Mouse (Mus musculus): Measurements from ENCODE around the gene Tmem214.
A peak's percentile ranks its signal among the peaks of the same experiment; 100 is the strongest.
"Not testable (repeated sequence)": the region's sequence is repeated elsewhere in the genome, so short reads cannot be mapped to it uniquely, and the experiment has no call there.

Tmem214 gene

GRCm38 (mm10) chr5:30878616-30879015, 10.8 kb downstream of the Tmem214 start:
- no peak for DNase-seq

DNA sequence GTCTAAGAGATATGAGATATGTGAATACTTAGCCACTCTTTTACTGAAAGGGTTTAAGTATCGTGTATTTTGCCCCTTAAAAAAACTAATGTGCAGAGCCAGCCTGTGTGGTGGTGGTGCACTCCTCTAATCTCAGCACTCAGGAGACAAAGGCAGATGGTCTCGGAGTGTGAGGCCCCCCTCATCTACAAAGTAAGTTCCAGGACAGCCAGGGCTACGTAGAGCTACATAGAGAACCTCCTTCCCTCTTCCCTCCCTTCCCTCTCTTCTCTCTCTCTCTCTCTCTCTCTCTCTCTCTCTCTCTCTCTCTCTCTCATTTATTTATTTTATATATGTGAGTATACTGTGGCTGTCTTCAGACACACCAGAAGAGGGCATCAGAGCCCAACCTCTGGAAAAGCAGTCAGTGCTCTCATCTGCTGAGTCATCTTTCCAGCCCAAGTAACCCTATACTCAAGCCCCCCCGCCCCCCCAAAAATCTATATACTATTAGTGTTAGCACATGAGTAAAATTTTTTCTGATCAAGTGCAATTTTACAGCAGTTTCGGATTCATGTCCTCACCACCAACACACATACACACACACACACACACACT, 11.6 kb downstream of the Tmem214 start:
- no peak for DNase-seq

GRCm38 (mm10) chr5:30881839-30882238, 14.0 kb downstream of the Tmem214 start:
- DNase-seq: not testable (repeated sequence)

- DNase-seq: no peak
These were observed 18.4 kb downstream of the Tmem214 start for GRCm38 (mm10) chr5:30886209-30886608.

- DNase-seq: no peak
These were observed 18.9 kb downstream of the Tmem214 start for GRCm38 (mm10) chr5:30886731-30887130.

DNA sequence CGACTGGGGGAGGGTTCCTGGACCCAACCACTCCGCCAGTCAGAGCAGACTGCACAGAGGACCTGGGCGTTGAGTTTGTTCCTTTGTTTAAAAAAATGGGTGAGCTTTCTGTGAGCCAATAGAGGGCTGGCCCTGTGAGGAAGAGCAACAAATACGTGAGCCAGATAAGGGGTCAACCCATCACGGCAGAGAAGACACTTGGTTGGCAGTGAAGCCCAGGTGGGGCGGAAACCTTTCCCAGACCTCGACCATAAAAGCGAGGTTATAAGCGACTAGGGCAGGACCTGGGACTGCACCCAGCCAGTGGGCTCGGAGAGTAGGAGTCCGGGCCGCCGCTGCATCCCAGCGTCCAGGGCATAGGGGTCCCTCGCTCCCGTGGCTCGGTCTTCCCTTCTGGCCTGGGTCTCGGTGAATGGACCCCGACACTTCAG, 19.5 kb downstream of the Tmem214 start:
- DNase-seq: peak; percentile 79

GRCm38 (mm10) chr5:30887858-30888336, 20.1 kb downstream of the Tmem214 start:
- peak; percentile 94 for DNase-seq

GRCm38 (mm10) chr5:30888337-30889087, 20.7 kb downstream of the Tmem214 start, which contains the start of gene Agbl5:
Gene Agbl5 (plus strand): TSS chr5:30888694.
- DNase-seq: peak; percentile 96

DNA sequence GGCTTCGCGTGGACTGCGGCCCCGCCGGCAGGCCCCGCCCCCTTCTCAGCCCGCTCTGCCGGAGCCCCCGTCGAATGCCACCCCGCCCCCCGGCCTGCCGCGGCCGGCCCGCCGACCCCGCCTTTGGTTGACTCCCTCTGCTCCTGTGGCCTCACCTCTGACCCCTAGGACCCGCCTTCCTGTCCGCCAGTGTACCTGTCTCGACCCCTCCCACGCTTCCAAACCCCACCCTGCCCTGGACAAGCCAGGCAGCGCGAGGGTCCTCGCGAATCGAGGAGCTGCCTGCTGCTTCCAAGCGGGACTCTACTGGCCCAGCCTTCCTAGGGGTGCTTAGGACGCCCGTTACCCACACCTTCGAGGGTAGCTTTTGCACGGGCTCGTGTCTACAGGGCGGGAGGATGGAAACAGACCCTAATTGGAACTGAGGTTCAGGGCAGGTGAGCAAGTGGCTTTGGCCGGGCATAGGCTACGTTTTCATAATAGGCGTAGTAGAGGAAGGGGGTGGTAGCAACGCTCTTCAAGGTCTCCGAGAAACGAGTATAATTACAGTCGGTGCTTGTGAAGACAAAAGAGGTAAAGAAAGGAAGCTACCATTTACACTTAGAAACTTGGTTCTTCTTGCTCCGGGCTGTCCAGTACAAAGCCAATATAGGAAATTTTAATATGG, 21.4 kb downstream of the Tmem214 start:
- DNase-seq: no peak

GRCm38 (mm10) chr5:30890375-30890774, 22.6 kb downstream of the Tmem214 start:
- peak; percentile 44 for DNase-seq

- DNase-seq: no peak
These were observed 34.0 kb downstream of the Tmem214 start for GRCm38 (mm10) chr5:30901860-30902259.

GRCm38 (mm10) chr5:30907413-30908059, 39.7 kb downstream of the Tmem214 start, which contains the start of gene Ost4:
Gene Ost4 (minus strand): TSS chr5:30907788.
- DNase-seq: peak; percentile 99

DNA sequence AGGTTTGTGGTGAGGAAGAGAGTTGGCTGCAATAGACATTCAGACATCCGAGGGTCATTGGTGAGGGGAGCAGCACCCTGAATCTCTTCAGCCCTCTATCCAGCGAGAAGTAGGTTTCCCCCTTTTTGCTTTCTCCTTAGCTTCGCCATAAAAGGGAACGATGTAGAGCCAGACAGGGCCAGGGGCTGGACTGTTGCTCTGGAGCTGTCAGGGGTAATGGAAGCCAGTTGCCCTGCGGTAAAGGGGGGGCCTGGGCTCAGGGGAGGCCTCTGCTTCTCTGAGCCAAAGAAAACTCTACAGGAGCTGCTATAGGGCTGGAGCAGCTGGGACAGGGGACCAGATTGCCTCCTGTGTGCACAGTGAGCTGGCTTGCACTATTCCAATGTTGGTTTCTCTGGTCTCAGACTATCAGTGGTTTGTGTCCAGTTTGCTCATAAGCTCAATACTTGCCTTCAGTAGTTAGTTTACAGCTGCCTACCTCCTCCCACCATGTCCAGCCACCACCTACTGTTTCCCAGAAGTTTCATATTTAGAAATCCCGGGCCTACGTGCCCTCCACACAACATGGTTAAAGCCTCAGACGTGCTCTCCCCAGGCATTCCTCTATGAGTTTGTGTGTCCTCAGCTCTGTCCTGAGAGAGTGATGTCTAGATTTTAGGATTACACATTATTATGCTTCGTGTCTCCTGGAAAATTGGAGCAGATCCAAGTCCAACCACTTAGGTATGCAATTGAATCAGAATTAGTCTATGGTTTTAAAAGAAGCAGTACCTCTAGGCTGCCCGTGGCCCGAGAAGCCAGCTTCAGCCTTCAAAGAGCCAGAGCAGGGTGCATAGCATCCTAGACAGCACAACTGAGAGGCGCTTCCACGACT, 40.9 kb downstream of the Tmem214 start:
- DNase-seq: peak; percentile 64

- DNase-seq: peak; percentile 82
These were observed 41.5 kb downstream of the Tmem214 start for GRCm38 (mm10) chr5:30909300-30909659.

- DNase-seq: no peak
These were observed 42.1 kb downstream of the Tmem214 start for GRCm38 (mm10) chr5:30909863-30910262.

DNA sequence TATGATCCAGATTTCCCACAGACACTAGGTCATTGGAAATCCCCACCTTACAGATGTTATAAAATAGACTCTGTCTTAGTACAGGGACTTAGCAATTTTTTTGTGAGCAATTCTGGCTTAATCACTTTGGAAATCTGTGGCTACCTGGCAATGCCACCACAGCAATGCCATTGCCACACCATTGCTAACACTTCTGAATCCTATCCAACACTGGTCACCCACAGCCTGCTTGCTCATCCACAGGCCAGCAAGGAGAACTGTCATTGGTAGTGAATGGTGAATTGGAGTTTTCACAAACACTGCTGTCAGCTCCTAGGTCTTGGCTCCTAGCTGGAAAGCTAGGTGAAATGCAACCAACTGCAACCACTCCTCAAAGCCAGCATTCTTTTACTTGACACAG, 42.7 kb downstream of the Tmem214 start:
- DNase-seq: no peak

DNA sequence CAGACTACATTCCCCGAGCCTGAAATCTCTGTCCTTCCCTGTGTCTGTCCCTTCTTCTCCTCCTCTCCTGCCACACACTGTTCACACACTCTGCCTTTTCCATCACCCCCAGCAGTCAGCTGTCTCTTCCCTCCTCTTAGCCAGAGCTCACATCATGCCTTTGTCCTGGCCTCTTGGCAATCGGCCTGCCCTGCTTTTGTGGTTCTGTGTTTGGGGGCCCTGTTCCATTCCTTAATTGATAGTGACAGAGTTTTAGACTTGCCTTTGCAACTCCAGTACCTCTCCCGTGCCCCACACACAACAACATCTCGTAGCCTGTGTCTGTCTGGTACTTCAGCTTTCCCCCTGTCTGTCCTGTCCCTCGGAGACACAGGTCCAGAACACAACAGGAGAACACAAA, 44.3 kb downstream of the Tmem214 start:
- DNase-seq: no peak

GRCm38 (mm10) chr5:30913060-30913841, 45.4 kb downstream of the Tmem214 start, which contains the start of gene Emilin1:
Gene Emilin1 (plus strand): TSS chr5:30913402.
- DNase-seq: peak; percentile 83

GRCm38 (mm10) chr5:30914101-30914635, 46.4 kb downstream of the Tmem214 start:
- no peak for DNase-seq

- no peak for DNase-seq
These were observed 47.0 kb downstream of the Tmem214 start for GRCm38 (mm10) chr5:30914849-30915248.

- DNase-seq: no peak
These were observed 47.6 kb downstream of the Tmem214 start for GRCm38 (mm10) chr5:30915456-30915855.

Data from kidney, postnatal 14 days (tissue).